Mouse (Mus musculus) stomach, adult 2 months (tissue): ENCODE data around the gene Gm44579. TPM values are rescaled to one million over a fixed set of nuclear protein-coding genes. Genes with fewer than 3 reads are reported as not detected.

Experiments
- polyA plus RNA-seq: library from polyadenylated mRNA; depleted of rRNA; stranded (reverse); fragments of >200 nt; gene quantifications from 2 replicates; pipeline ENCODE4 v1.2.3, GENCODE M21; 2012; rRNA removed

Gene Gm44579
- not detected in 2 replicates for polyA plus RNA-seq

GRCm38 (mm10) chr15:98220877-98221276 lies at the start of gene Gm44579, which contains the start of gene Olfr287:
Gene Gm44579 (minus strand): TSS chr15:98220977.
Gene Olfr287 (minus strand): TSS chr15:98221056.

GRCm38 (mm10) chr15:98257193-98257592 lies 36.4 kb upstream of the Gm44579 start, which contains the start of gene H1fnt:
Gene H1fnt (minus strand): TSS chr15:98257293.

GRCm38 (mm10) chr15:98234350-98234749 lies 13.6 kb upstream of the Gm44579 start, which contains the start of gene Olfr286:
Gene Olfr286 (minus strand): TSS chr15:98234450.

GRCm38 (mm10) chr15:98195442-98195841 lies 25.3 kb downstream of the Gm44579 start, which contains the start of gene Olfr288:
Gene Olfr288 (minus strand): TSS chr15:98195542.

GRCm38 (mm10) chr15:98166963-98167644 lies 53.7 kb downstream of the Gm44579 start, which contains the start of gene Ccdc184:
Gene Ccdc184 (plus strand): TSS chr15:98167158.

GRCm38 (mm10) chr15:98165525-98165924 lies 55.3 kb downstream of the Gm44579 start, which contains the start of gene Asb8:
Gene Asb8 (minus strand): TSS chr15:98165625.

Other genes starting within 250 kb of the Gm44579 start
- not detected in 2 replicates for gene Col2a1, start 216.3 kb downstream of the Gm44579 start, polyA plus RNA-seq
- gene Pfkm, start 128.4 kb downstream of the Gm44579 start, polyA plus RNA-seq, result 12.6 and 15.5 TPM in 2 replicates
- 2.3 and 2.9 TPM in 2 replicates for gene Senp1, start 127.2 kb downstream of the Gm44579 start, polyA plus RNA-seq
- 10.0 and 12.6 TPM in 2 replicates for gene Asb8, start 55.4 kb downstream of the Gm44579 start, polyA plus RNA-seq
- 0.13 and 0.22 TPM in 2 replicates for gene Ccdc184, start 53.8 kb downstream of the Gm44579 start, polyA plus RNA-seq
- not detected in 2 replicates for gene Olfr288, start 25.4 kb downstream of the Gm44579 start, polyA plus RNA-seq
- gene Olfr287, start 79 bp upstream of the Gm44579 start, polyA plus RNA-seq, result 0.25 TPM in 1 of 2 replicates, not detected in the other
- 0.15 and 0.22 TPM in 2 replicates for gene Olfr286, start 13.5 kb upstream of the Gm44579 start, polyA plus RNA-seq
- gene H1fnt, start 36.3 kb upstream of the Gm44579 start, polyA plus RNA-seq, result not detected in 2 replicates
- gene Zfp641, start 75.2 kb upstream of the Gm44579 start, polyA plus RNA-seq, result 0.13 and 0.29 TPM in 2 replicates
- not detected in 2 replicates for gene Olfr285, start 96.4 kb upstream of the Gm44579 start, polyA plus RNA-seq
- gene Olfr284, start 120.0 kb upstream of the Gm44579 start, polyA plus RNA-seq, result not detected in 2 replicates
- not detected in 2 replicates for gene Olfr283, start 160.0 kb upstream of the Gm44579 start, polyA plus RNA-seq
- gene Olfr282, start 210.2 kb upstream of the Gm44579 start, polyA plus RNA-seq, result not detected in 2 replicates
- not detected in 2 replicates for gene Olfr281, start 231.6 kb upstream of the Gm44579 start, polyA plus RNA-seq
- not detected in 2 replicates for gene OR5BS1P, start 248.9 kb upstream of the Gm44579 start, polyA plus RNA-seq